Mouse (Mus musculus): ENCODE measurements around the gene Syne2. TPM values are rescaled to one million over a fixed set of nuclear protein-coding genes. Genes with fewer than 3 reads are reported as not detected.
A peak's percentile ranks its signal among the peaks of the same experiment; 100 is the strongest.

Gene Syne2
- polyA plus RNA-seq, 1 experiment from 2014 or later, result 80.1 TPM

- ATAC-seq (ENCODE audit: low FRiP score) (no peak), DNase-seq (ENCODE audit: low spot score, missing footprints) (no peak)
- H3K9ac ChIP-seq (ENCODE audit: low read length), result no peak overlapping the region
- peaks cover 4% of the 10 kb centered on the region; the same call in 1 of the 2 replicates for H3K4me1 ChIP-seq (ENCODE audit: control insufficient read depth, insufficient read depth, low read length)
- H3K27me3 ChIP-seq (ENCODE audit: control insufficient read depth, insufficient read depth, low read length), result no peaks in the 10 kb centered on the region
- no peaks in the 10 kb centered on the region for H3K9me3 ChIP-seq (ENCODE audit: control insufficient read depth, low read length)
- no peak overlapping the region for H3K4me3 ChIP-seq (ENCODE audit: low read depth, low read length)
- WGBS, result 80% methylated on average over 6 of the region's 6 CpGs
- H3K4me2 ChIP-seq, result no peak overlapping the region
- no peak overlapping the region for H3K27ac ChIP-seq (ENCODE audit: low read depth, low read length)
- no peaks in the 10 kb centered on the region for H3K36me3 ChIP-seq (ENCODE audit: control insufficient read depth, insufficient read depth, low read length)
Observed at GRCm38 (mm10) chr12:75852384-75852783, 34.5 kb downstream of the Syne2 start.

DNA sequence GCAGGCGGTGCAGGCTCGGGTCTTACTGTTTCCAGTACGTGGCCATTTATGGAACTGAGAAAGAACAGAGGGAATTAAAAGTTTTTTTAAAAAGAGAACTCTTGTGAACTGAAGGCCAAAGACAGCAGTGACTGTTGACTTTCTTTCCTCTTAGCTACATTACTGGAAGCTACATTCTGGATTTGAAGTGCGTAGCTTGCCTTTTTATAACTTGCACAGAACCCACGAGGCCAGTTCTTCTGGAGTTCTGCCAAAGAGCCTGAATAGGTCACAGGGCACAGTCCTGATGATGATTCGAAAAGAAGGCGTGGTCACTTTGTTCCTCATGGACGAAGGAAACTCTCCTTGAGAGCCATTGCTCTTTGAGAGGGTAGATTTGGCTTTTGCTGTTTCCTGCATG, 35.6 kb downstream of the Syne2 start:
- no peak for ATAC-seq (ENCODE audit: low FRiP score)
- no peak overlapping the region for H3K27ac ChIP-seq (ENCODE audit: low read depth, low read length)
- H3K4me2 ChIP-seq, result no peak overlapping the region
- DNase-seq (ENCODE audit: low spot score, missing footprints), result no peak
- H3K27me3 ChIP-seq (ENCODE audit: control insufficient read depth, insufficient read depth, low read length), result no peaks in the 10 kb centered on the region
- no peaks in the 10 kb centered on the region for H3K36me3 ChIP-seq (ENCODE audit: control insufficient read depth, insufficient read depth, low read length)
- no peak overlapping the region for H3K4me3 ChIP-seq (ENCODE audit: low read depth, low read length)
- H3K9ac ChIP-seq (ENCODE audit: low read length), result no peak overlapping the region
- no peaks in the 10 kb centered on the region for H3K9me3 ChIP-seq (ENCODE audit: control insufficient read depth, low read length)
- H3K4me1 ChIP-seq (ENCODE audit: control insufficient read depth, insufficient read depth, low read length), result peaks cover 4% of the 10 kb centered on the region; the same call in 1 of the 2 replicates
- 70% methylated on average over 8 of the region's 8 CpGs for WGBS

DNA sequence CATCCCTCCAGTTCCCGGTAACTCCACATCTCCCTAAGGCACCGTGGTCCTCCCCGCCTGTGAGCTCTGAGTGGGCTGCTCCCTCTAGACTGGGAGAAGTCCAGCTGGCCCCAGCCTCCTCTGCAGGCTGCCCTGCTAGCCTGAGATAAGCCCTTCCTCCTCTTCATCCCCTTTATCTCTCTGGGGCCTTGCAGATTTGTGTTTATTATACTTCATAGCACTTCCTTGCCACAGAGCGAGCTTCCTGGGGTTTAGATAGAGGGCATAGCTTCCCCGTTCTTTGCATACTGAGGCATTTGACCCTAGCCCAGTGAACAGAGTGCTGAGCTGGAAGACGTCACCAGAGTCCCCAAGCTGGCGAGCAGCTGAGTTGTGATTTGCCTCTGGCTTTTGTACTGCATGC, 37.1 kb downstream of the Syne2 start:
- ATAC-seq (ENCODE audit: low FRiP score) (peak; percentile 67), DNase-seq (ENCODE audit: low spot score, missing footprints) (peak; percentile 90)
- Histone ChIP-seq H3K9ac (ENCODE audit: low read length) (no peak overlapping the region), H3K9me3 (ENCODE audit: control insufficient read depth, low read length) (no peaks in the 10 kb centered on the region), H3K4me3 (ENCODE audit: low read depth, low read length) (no peak overlapping the region), H3K4me2 (no peak overlapping the region), H3K27me3 (ENCODE audit: control insufficient read depth, insufficient read depth, low read length) (no peaks in the 10 kb centered on the region), H3K4me1 (ENCODE audit: control insufficient read depth, insufficient read depth, low read length) (peaks cover 4% of the 10 kb centered on the region; the same call in 1 of the 2 replicates), H3K27ac (ENCODE audit: low read depth, low read length) (peak overlapping the region; percentile 20; the same call in 1 of the 2 replicates), H3K36me3 (ENCODE audit: control insufficient read depth, insufficient read depth, low read length) (no peaks in the 10 kb centered on the region)
- 46% methylated on average over 7 of the region's 7 CpGs for WGBS

GRCm38 (mm10) chr12:75855621-75856020, 37.7 kb downstream of the Syne2 start:
- Histone ChIP-seq H3K9ac (ENCODE audit: low read length) (no peak overlapping the region), H3K4me1 (ENCODE audit: control insufficient read depth, insufficient read depth, low read length) (peaks cover 4% of the 10 kb centered on the region; the same call in 1 of the 2 replicates), H3K27me3 (ENCODE audit: control insufficient read depth, insufficient read depth, low read length) (no peaks in the 10 kb centered on the region), H3K27ac (ENCODE audit: low read depth, low read length) (peak overlapping the region; percentile 20; the same call in 1 of the 2 replicates), H3K4me2 (no peak overlapping the region), H3K9me3 (ENCODE audit: control insufficient read depth, low read length) (no peaks in the 10 kb centered on the region), H3K36me3 (ENCODE audit: control insufficient read depth, insufficient read depth, low read length) (no peaks in the 10 kb centered on the region), H3K4me3 (ENCODE audit: low read depth, low read length) (no peak overlapping the region)
- DNase-seq (ENCODE audit: low spot score, missing footprints) (no peak), ATAC-seq (ENCODE audit: low FRiP score) (no peak)
- 95% methylated on average over 9 of the region's 9 CpGs for WGBS

DNA sequence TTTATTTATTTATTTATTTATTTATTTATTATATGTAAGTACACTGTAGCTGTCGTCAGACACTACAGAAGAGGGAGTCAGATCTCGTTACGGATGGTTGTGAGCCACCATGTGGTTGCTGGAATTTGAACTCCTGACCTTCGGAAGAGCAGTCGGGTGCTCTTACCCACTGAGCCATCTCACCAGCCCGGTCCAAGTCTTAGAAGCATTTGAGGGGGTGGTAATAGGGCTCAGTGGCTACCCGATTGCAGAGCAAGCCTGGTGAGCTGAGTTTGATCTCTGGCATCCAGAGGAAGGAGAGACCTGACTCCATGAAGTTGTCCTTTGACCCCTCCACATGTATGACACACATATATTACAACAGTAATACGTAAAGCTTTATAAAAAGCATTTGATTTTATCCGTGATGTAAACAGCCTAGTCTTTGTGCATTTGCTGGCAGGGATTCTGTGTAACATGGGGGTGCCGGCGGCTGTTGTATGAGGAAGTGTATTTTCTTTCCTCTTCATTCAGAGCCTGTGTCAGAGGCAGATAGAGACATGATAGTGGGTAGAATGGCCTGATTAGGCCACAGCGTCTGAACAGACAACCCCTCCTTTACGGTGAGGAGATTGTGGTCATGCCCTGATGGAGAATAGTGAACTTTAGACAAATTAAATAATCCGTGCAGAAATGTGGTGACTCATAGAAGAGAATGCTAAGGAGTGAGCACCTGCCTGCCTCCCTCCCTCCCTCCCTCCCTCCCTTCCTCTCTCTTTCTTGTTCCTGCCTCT, 38.3 kb downstream of the Syne2 start:
- DNase-seq (ENCODE audit: low spot score, missing footprints) (no peak), ATAC-seq (ENCODE audit: low FRiP score) (no peak)
- Histone ChIP-seq H3K9me3 (ENCODE audit: control insufficient read depth, low read length) (no peaks in the 10 kb centered on the region), H3K27ac (ENCODE audit: low read depth, low read length) (no peak overlapping the region), H3K9ac (ENCODE audit: low read length) (no peak overlapping the region), H3K4me3 (ENCODE audit: low read depth, low read length) (no peak overlapping the region), H3K27me3 (ENCODE audit: control insufficient read depth, insufficient read depth, low read length) (no peaks in the 10 kb centered on the region), H3K4me1 (ENCODE audit: control insufficient read depth, insufficient read depth, low read length) (peaks cover 4% of the 10 kb centered on the region; the same call in 1 of the 2 replicates), H3K36me3 (ENCODE audit: control insufficient read depth, insufficient read depth, low read length) (no peaks in the 10 kb centered on the region), H3K4me2 (no peak overlapping the region)
- 78% methylated on average over 14 of the region's 14 CpGs for WGBS

- ATAC-seq (ENCODE audit: low FRiP score), result no peak
- 90% methylated on average over 10 of the region's 11 CpGs for WGBS
Observed at GRCm38 (mm10) chr12:75859936-75860335, 42.0 kb downstream of the Syne2 start.

GRCm38 (mm10) chr12:75860843-75861242, 42.9 kb downstream of the Syne2 start:
- no peak overlapping the region for H3K27ac ChIP-seq (ENCODE audit: low read depth, low read length)
- no peak overlapping the region for H3K4me3 ChIP-seq (ENCODE audit: low read depth, low read length)
- H3K27me3 ChIP-seq (ENCODE audit: control insufficient read depth, insufficient read depth, low read length), result no peaks in the 10 kb centered on the region
- DNase-seq (ENCODE audit: low spot score, missing footprints) (no peak), ATAC-seq (ENCODE audit: low FRiP score) (no peak)
- H3K9me3 ChIP-seq (ENCODE audit: control insufficient read depth, low read length), result no peaks in the 10 kb centered on the region
- H3K4me2 ChIP-seq, result no peak overlapping the region
- no peak overlapping the region for H3K9ac ChIP-seq (ENCODE audit: low read length)
- H3K4me1 ChIP-seq (ENCODE audit: control insufficient read depth, insufficient read depth, low read length), result no peaks in the 10 kb centered on the region
- WGBS, result 91% methylated on average over 6 of the region's 6 CpGs
- H3K36me3 ChIP-seq (ENCODE audit: control insufficient read depth, insufficient read depth, low read length), result no peaks in the 10 kb centered on the region

More at GRCm38 (mm10) chr12:75859936-75860335, 42.0 kb downstream of the Syne2 start:
- Histone ChIP-seq H3K9me3 (ENCODE audit: control insufficient read depth, low read length) (no peaks in the 10 kb centered on the region), H3K27ac (ENCODE audit: low read depth, low read length) (no peak overlapping the region), H3K27me3 (ENCODE audit: control insufficient read depth, insufficient read depth, low read length) (no peaks in the 10 kb centered on the region), H3K4me2 (no peak overlapping the region), H3K36me3 (ENCODE audit: control insufficient read depth, insufficient read depth, low read length) (no peaks in the 10 kb centered on the region), H3K4me1 (ENCODE audit: control insufficient read depth, insufficient read depth, low read length) (peaks cover 3% of the 10 kb centered on the region; the same call in 1 of the 2 replicates), H3K4me3 (ENCODE audit: low read depth, low read length) (no peak overlapping the region), H3K9ac (ENCODE audit: low read length) (no peak overlapping the region)
- no peak for DNase-seq (ENCODE audit: low spot score, missing footprints)

DNA sequence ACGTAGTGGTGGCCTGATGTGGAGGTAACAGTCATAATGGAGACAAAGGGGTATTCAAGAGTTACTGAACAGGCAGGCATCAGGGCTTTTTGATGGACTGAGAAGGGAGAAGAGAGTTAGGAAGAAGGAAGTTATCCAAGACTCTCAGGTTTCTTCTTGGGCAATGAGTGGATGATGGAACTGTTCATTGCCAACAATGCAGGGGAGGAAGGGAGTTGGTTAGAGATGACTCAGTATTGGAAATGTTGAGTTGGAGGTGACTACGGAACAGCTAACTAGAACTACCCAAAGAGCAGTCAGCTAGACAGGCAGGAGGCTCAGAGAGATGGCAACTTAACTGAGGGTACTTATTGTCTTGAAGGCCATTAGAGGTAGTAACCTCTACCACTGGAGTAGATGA, 47.2 kb downstream of the Syne2 start:
- H3K36me3 ChIP-seq (ENCODE audit: control insufficient read depth, insufficient read depth, low read length), result no peaks in the 10 kb centered on the region
- H3K27me3 ChIP-seq (ENCODE audit: control insufficient read depth, insufficient read depth, low read length), result no peaks in the 10 kb centered on the region
- ATAC-seq (ENCODE audit: low FRiP score) (no peak), DNase-seq (ENCODE audit: low spot score, missing footprints) (no peak)
- H3K9me3 ChIP-seq (ENCODE audit: control insufficient read depth, low read length), result no peaks in the 10 kb centered on the region
- peaks cover 6% of the 10 kb centered on the region for H3K4me1 ChIP-seq (ENCODE audit: control insufficient read depth, insufficient read depth, low read length)
- 87% methylated on average over 2 of the region's 2 CpGs for WGBS
- no peak overlapping the region for H3K4me3 ChIP-seq (ENCODE audit: low read depth, low read length)
- no peak overlapping the region for H3K27ac ChIP-seq (ENCODE audit: low read depth, low read length)
- no peak overlapping the region for H3K9ac ChIP-seq (ENCODE audit: low read length)
- no peak overlapping the region for H3K4me2 ChIP-seq

DNA sequence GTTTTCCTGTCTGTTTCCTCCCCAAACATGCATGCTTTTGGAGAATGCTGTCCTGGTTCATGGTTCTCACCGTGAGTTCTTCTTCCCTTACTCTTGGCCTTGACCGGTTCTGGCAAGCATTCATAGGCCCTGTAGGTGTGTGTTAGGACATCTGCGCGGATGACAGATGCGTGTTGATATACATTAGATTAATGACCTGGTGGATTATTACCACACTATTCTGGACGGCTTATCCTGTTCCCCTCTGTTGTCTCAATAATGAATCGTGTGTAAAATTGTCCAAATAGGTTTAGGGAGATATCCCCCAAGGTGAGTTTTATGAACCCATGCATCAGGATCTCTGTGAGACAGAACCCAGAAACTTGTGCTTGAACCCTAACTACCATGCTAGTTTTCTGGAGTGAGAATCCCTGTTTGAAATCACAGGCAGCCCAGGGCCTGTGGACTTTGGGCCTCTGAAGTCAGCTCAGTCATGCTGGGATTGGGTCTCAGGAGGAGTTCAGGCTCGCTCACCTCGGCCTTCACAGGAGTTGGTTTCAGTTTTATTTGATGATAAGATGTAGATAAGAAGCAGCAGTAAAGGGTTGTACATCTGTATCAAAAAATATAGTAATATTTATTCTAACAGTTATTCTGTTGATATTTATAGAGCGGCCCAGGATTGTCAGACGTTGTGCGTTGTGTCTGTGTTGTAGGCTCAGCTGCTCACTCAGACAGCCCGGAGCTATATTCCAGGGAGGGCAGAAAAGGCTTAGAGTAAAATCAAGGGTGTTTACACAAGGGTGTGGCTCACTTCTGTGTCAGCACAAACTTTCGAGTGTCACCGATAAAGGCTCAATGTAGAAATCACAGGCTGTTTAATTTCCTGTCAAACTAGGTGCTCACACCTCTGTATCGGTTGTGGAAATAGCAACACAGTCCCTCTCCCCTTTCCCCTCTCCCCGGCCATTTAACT, 48.8 kb downstream of the Syne2 start:
- no peak overlapping the region for H3K4me3 ChIP-seq (ENCODE audit: low read depth, low read length)

More for the DNA sequence above, 48.8 kb downstream of the Syne2 start:
- Histone ChIP-seq H3K9ac (ENCODE audit: low read length) (no peak overlapping the region), H3K9me3 (ENCODE audit: control insufficient read depth, low read length) (no peaks in the 10 kb centered on the region), H3K36me3 (ENCODE audit: control insufficient read depth, insufficient read depth, low read length) (no peaks in the 10 kb centered on the region), H3K4me2 (no peak overlapping the region), H3K4me1 (ENCODE audit: control insufficient read depth, insufficient read depth, low read length) (peaks cover 6% of the 10 kb centered on the region), H3K27ac (ENCODE audit: low read depth, low read length) (no peak overlapping the region), H3K27me3 (ENCODE audit: control insufficient read depth, insufficient read depth, low read length) (no peaks in the 10 kb centered on the region)
- DNase-seq (ENCODE audit: low spot score, missing footprints) (no peak), ATAC-seq (ENCODE audit: low FRiP score) (no peak)
- 88% methylated on average over 17 of the region's 17 CpGs for WGBS
